Mouse (Mus musculus) liver, embryonic 15.5 days (tissue): ENCODE results near the gene Hist1h2bh. TPM values are rescaled to one million over a fixed set of nuclear protein-coding genes. Genes with fewer than 3 reads are reported as not detected.
"Not testable (repeated sequence)": the region's sequence is repeated elsewhere in the genome, so short reads cannot be mapped to it uniquely, and the experiment has no call there.

ENCODE experiments used
- ATAC-seq: fragments of 200-750 bp; cut with Nextera tagmentation; 2 replicates; pipeline ENCODE4 v1.8.0; 2017; ENCODE audit warnings: moderate number of reproducible peaks, mild to moderate bottlenecking, moderate library complexity; ENCODE audit not compliant: insufficient read depth
- H3K27ac ChIP-seq: fragments of 300-500 bp; sonication (generic); replicated peaks from 2 replicates; pipeline ENCODE4 v1.5.1; 2015; ENCODE audit warnings: mild to moderate bottlenecking, inconsistent platforms
- H3K27me3 ChIP-seq: fragments of 300-500 bp; sonication (generic); 2 replicates; pipeline ENCODE4 v1.6.1; 2015; ENCODE audit warnings: mild to moderate bottlenecking, inconsistent platforms
- H3K36me3 ChIP-seq: fragments of 300-500 bp; sonication (generic); replicated peaks from 2 replicates; pipeline ENCODE4 v1.6.1; 2015; ENCODE audit warnings: moderate library complexity, mild to moderate bottlenecking, inconsistent platforms
- H3K4me1 ChIP-seq: fragments of 300-500 bp; sonication (generic); replicated peaks from 2 replicates; pipeline ENCODE4 v1.6.1; 2015; ENCODE audit warnings: inconsistent platforms
- H3K4me2 ChIP-seq: fragments of 300-500 bp; sonication (generic); 2 replicates; pipeline ENCODE4 v1.6.1; 2015; ENCODE audit warnings: moderate library complexity, mild to moderate bottlenecking, inconsistent platforms
- H3K4me3 ChIP-seq: fragments of 300-500 bp; sonication (generic); replicated peaks from 2 replicates; pipeline ENCODE4 v1.5.1; 2015; ENCODE audit warnings: mild to moderate bottlenecking, inconsistent platforms
- H3K9ac ChIP-seq: fragments of 300-500 bp; sonication (generic); 2 replicates; pipeline ENCODE4 v1.6.1; 2015; ENCODE audit warnings: moderate library complexity, mild to moderate bottlenecking, inconsistent platforms
- H3K9me3 ChIP-seq: fragments of 300-500 bp; sonication (generic); replicated peaks from 2 replicates; pipeline ENCODE4 v1.6.1; 2016; ENCODE audit warnings: inconsistent platforms
- WGBS: fragments of 180-500 bp; shearing (Covaris S2); methylation state at CpG from one replicate; pipeline ENCODE4 v1.1.7; 2015; ENCODE audit warnings: mixed read lengths; ENCODE audit not compliant: insufficient replicate concordance; 5-methylcytosine and 5-hydroxymethylcytosine counted together
- polyA plus RNA-seq: library from polyadenylated mRNA; unstranded; fragments of >200 nt; fragmentation: Nextera tagmentation; extraction: Ambion mirVana; gene quantifications from 2 replicates; pipeline ENCODE4 v1.2.1, GENCODE M21; 2015

Hist1h2bh gene
- polyA plus RNA-seq = 1.5 and 1.6 TPM in 2 replicates

- Histone ChIP-seq H3K9ac (peak within 1 kb of the TSS; percentile 75), H3K27ac (peak within 1 kb of the TSS; percentile 97), H3K4me3 (peak within 1 kb of the TSS; percentile 63), H3K4me2 (peak within 1 kb of the TSS; percentile 66), H3K4me1 (peaks cover 35% of the 10 kb centered on the region)
- WGBS = under 1% methylated on average over 42 of the region's 42 CpGs
- H3K27me3 ChIP-seq, H3K9me3 ChIP-seq, H3K36me3 ChIP-seq: not testable (repeated sequence)
- ATAC-seq = peak; percentile 85
Observed at GRCm38 (mm10) chr13:23542999-23543607, at the start of gene Hist1h2bh. Hist1h2bh (minus strand) TSS chr13:23543392.

GRCm38 (mm10) chr13:23592614-23593013 lies 49.4 kb upstream of the Hist1h2bh start:
- Histone ChIP-seq H3K9me3 (no peaks in the 10 kb centered on the region), H3K27ac (peak overlapping the region; percentile 84), H3K9ac (peak overlapping the region; percentile 35; the same call in 1 of the 2 replicates), H3K4me3 (no peak overlapping the region), H3K36me3 (no peaks in the 10 kb centered on the region), H3K27me3 (no peaks in the 10 kb centered on the region), H3K4me1 (peaks cover 57% of the 10 kb centered on the region), H3K4me2 (no peak overlapping the region)
- no peak for ATAC-seq
- WGBS = 73% methylated on average over 7 of the region's 7 CpGs

GRCm38 (mm10) chr13:23591886-23592285 lies 48.7 kb upstream of the Hist1h2bh start:
- not testable (repeated sequence) for H3K9me3 ChIP-seq, H3K9ac ChIP-seq, H3K4me2 ChIP-seq, ATAC-seq, H3K27me3 ChIP-seq, H3K27ac ChIP-seq, H3K4me3 ChIP-seq, H3K36me3 ChIP-seq
- WGBS = 67% methylated on average over 7 of the region's 7 CpGs
- H3K4me1 ChIP-seq = peaks cover 54% of the 10 kb centered on the region

GRCm38 (mm10) chr13:23591206-23591605 lies 48.0 kb upstream of the Hist1h2bh start:
- 84% methylated on average over 7 of the region's 7 CpGs for WGBS

GRCm38 (mm10) chr13:23586940-23587225 lies 43.7 kb upstream of the Hist1h2bh start:
- ATAC-seq = no peak
- no peaks in the 10 kb centered on the region for H3K9me3 ChIP-seq
- H3K4me1 ChIP-seq = peaks cover 44% of the 10 kb centered on the region
- WGBS = 4% methylated on average over 1 of the region's 1 CpGs
- H3K27ac ChIP-seq = peak overlapping the region; percentile 97
- no peaks in the 10 kb centered on the region for H3K36me3 ChIP-seq
- no peaks in the 10 kb centered on the region for H3K27me3 ChIP-seq
- peak overlapping the region; percentile 66 for H3K9ac ChIP-seq
- peak overlapping the region; percentile 60 for H3K4me3 ChIP-seq
- peak overlapping the region; percentile 74 for H3K4me2 ChIP-seq

More at GRCm38 (mm10) chr13:23591206-23591605, 48.0 kb upstream of the Hist1h2bh start:
- no peaks in the 10 kb centered on the region for H3K27me3 ChIP-seq
- H3K9ac ChIP-seq = no peak overlapping the region
- ATAC-seq = no peak
- no peak overlapping the region for H3K4me2 ChIP-seq
- H3K27ac ChIP-seq = no peak overlapping the region
- H3K4me3 ChIP-seq = no peak overlapping the region
- H3K36me3 ChIP-seq = no peaks in the 10 kb centered on the region
- H3K9me3 ChIP-seq = no peaks in the 10 kb centered on the region
- H3K4me1 ChIP-seq = peaks cover 55% of the 10 kb centered on the region

GRCm38 (mm10) chr13:23586099-23586939 lies 43.1 kb upstream of the Hist1h2bh start:
- H3K9ac ChIP-seq = peak overlapping the region; percentile 66
- peak overlapping the region; percentile 97 for H3K27ac ChIP-seq
- no peaks in the 10 kb centered on the region for H3K27me3 ChIP-seq
- no peak for ATAC-seq
- WGBS = 3% methylated on average over 22 of the region's 22 CpGs
- no peaks in the 10 kb centered on the region for H3K36me3 ChIP-seq
- peak overlapping the region; percentile 74 for H3K4me2 ChIP-seq
- peaks cover 48% of the 10 kb centered on the region for H3K4me1 ChIP-seq
- H3K4me3 ChIP-seq = peak overlapping the region; percentile 60
- no peaks in the 10 kb centered on the region for H3K9me3 ChIP-seq

- Histone ChIP-seq H3K27ac (peak overlapping the region; percentile 97), H3K4me1 (peaks cover 55% of the 10 kb centered on the region), H3K9ac (peak overlapping the region; percentile 78), H3K4me3 (peak overlapping the region; percentile 60), H3K4me2 (peak overlapping the region; percentile 74)
- not testable (repeated sequence) for H3K9me3 ChIP-seq, H3K36me3 ChIP-seq, H3K27me3 ChIP-seq
- peak; percentile 75 for ATAC-seq
- WGBS = under 1% methylated on average over 23 of the region's 36 CpGs
Observed at GRCm38 (mm10) chr13:23585442-23586098, 42.4 kb upstream of the Hist1h2bh start.

GRCm38 (mm10) chr13:23585029-23585441 lies 41.8 kb upstream of the Hist1h2bh start:
- no peaks in the 10 kb centered on the region for H3K9me3 ChIP-seq
- H3K4me1 ChIP-seq = peaks cover 61% of the 10 kb centered on the region
- peak overlapping the region; percentile 74 for H3K4me2 ChIP-seq
- ATAC-seq = peak; percentile 3
- peak overlapping the region; percentile 97 for H3K27ac ChIP-seq
- peak overlapping the region; percentile 60 for H3K4me3 ChIP-seq
- peak overlapping the region; percentile 78 for H3K9ac ChIP-seq
- WGBS = under 1% methylated on average over 21 of the region's 21 CpGs
- no peaks in the 10 kb centered on the region for H3K36me3 ChIP-seq
- H3K27me3 ChIP-seq = no peaks in the 10 kb centered on the region

- H3K4me2 ChIP-seq = peak overlapping the region; percentile 74
- ATAC-seq = no peak
- H3K27ac ChIP-seq = peak overlapping the region; percentile 97
- no peaks in the 10 kb centered on the region for H3K9me3 ChIP-seq
- peaks cover 63% of the 10 kb centered on the region for H3K4me1 ChIP-seq
- H3K27me3 ChIP-seq = no peaks in the 10 kb centered on the region
- H3K4me3 ChIP-seq = peak overlapping the region; percentile 60
- H3K36me3 ChIP-seq = no peaks in the 10 kb centered on the region
- peak overlapping the region; percentile 78 for H3K9ac ChIP-seq
Observed at GRCm38 (mm10) chr13:23584331-23584730, 41.1 kb upstream of the Hist1h2bh start.

- peaks cover 62% of the 10 kb centered on the region for H3K4me1 ChIP-seq
- peak overlapping the region; percentile 74 for H3K4me2 ChIP-seq
- peak overlapping the region; percentile 78 for H3K9ac ChIP-seq
- H3K27ac ChIP-seq = peak overlapping the region; percentile 97
- H3K27me3 ChIP-seq = no peaks in the 10 kb centered on the region
- H3K9me3 ChIP-seq = no peaks in the 10 kb centered on the region
- peak overlapping the region; percentile 60 for H3K4me3 ChIP-seq
- H3K36me3 ChIP-seq = no peaks in the 10 kb centered on the region
- ATAC-seq = no peak
Observed at GRCm38 (mm10) chr13:23583387-23584068, 40.3 kb upstream of the Hist1h2bh start.
